Mouse (Mus musculus) fat pad, adult 2 months (tissue): Measurements from ENCODE around the gene Rab15.
"Not testable (repeated sequence)": the region's sequence is repeated elsewhere in the genome, so short reads cannot be mapped to it uniquely, and the experiment has no call there.

Experiments used
- DNase-seq: peaks from one replicate; pipeline ENCODE4 v3.0.0-alpha.2; 2011; ENCODE audit warnings: low read depth, low spot score; ENCODE audit errors: extremely low read depth

The Rab15 gene

DNA sequence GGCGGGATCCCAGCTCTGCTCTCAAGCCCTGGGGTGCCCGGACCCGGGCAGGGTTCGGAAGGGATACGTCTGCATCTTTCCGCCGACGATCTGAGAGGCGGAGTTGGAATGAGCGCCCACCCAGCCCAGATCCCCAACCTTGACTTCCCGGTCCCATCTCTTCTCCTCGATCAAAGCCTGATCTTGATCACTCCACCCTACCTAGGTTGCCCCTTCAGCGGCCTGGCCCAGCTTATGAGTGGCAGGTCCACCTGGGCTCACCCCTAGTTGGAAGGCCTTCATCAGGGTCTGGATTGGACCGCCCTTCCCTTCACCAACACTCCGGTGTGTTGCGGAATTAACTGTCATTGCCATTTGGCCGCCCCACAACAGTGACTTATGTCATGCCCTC, at the start of gene Rab15:
Gene Rab15, minus strand, starts transcription at position 258 of the 391 bp plus-strand sequence.
- DNase-seq, result no peak

DNA sequence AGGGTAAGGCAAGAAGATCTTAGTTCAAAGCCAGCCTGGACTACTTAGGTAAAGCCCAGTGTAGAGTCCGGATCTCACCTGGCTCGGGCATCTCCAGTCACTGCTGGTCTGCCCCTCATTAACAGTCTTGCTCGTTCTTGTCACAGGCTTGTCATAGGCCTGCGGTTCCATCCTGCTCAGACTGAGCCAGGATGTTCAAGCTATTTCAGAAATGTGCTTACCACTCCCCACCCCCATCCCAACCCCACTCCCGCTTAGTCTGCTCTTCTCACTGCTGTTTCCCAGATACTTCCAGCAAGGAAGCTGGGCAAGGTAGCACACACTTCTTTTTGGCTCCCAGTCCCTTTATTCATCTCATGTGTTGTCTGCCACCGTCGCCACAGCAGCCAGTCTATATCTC, 46.9 kb upstream of the Rab15 start:
- DNase-seq, result no peak

DNA sequence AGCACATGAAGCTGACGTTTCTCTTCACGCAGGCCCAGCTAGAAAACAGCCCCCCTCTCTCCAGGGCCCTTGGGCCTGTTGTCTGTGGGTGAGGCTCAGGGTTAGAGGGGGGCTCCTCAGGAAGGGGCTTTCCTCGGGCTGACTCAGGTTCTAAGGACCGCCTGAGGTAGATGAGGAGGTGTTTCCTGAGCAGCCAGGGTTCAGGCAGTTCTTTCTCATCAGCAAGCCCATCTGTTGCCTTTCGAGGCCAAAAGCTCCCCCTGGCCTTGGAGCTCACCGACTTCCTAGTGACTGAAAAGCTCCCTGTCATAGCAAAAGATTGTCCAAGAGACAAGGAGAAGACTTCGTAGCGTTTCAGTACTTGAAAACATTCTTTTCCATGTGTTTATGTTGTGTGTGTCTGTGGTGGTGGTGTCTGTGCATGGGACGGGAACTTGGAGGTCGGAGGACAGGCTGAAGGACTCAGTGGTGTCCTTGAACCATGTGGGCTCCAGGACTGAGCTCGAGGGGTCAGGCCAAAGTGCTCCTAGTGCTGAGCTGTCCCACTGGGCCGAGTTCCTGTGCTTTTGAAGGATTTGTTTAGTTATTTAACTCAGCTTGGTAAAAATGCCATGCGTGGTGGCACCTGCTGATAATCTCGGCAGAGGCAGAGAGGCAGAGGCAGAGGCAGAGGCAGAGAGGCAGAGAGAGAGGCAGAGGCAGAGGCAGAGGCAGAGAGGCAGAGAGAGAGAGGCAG, 45.9 kb upstream of the Rab15 start:
- DNase-seq, result no peak

DNA sequence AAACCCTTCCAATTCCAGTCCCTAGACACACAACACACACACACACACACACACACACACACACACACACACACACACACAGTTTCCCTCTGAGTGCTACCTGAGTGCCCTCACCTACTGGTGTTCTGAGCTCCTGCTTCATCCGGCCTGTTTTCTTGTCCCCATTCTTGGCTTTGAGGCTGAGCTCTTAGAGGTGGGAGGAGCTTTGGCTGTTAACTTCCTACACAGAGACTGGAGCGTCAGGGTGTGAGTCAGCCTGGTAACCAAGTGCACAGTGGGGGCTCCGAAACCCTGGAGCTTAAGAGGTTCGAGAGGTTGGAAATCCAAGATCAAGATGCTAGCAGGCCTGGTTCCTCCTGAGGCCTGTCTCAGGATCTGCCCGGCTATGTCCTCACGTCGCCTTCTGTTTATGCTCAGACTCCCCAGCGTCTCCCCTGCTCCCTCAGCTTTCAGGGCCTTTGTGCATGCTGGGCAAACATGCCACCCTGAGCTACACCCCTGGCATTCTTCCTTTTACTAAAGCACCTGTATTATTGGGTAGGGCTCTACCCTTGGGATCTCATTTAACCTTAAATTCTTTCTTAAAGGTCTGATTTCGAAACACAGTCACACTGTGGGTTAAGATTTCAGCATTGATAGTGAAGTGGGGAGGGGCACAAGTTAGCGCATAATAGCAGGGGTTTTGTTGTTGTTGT, 45.0 kb upstream of the Rab15 start:
- DNase-seq, result no peak

DNA sequence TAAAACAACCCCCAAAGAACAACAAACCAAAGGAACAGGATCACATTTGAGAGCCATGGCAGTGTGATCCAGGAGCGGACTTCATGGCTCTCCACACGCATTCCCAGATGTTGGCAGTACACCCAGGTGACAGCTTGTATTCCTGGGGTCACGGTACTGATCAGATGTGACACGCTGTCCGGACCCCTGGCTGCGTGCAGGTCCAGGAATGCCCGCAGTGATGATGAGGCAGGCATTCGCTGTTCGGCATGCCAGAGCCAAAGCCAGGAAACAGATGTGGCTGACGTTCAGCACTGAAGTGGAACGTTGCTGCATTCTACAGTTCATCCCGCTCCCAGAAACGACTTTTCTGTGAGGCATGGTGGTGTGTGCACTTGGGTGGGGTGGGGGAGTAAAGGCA, 42.6 kb upstream of the Rab15 start:
- no peak for DNase-seq

DNA sequence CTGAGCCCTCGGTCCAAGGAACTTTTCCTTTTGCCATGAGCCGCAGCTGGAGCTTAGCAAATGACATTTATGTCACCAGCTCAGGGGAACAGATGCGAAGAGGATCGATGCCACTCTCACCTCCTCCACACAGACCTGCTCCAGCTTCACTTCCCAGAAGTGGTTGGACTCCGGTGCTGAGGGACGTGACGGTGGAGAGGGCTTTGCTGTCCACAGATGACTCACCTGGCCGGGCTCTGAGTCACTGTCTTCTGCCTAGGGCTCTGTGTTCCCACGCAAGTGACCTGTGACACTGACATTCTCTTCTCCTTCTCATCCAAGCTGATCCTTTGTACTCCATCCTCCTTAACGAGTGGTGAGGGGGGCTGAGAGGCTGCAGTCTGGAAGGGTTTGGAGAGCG, 40.9 kb upstream of the Rab15 start:
- DNase-seq, result no peak

DNA sequence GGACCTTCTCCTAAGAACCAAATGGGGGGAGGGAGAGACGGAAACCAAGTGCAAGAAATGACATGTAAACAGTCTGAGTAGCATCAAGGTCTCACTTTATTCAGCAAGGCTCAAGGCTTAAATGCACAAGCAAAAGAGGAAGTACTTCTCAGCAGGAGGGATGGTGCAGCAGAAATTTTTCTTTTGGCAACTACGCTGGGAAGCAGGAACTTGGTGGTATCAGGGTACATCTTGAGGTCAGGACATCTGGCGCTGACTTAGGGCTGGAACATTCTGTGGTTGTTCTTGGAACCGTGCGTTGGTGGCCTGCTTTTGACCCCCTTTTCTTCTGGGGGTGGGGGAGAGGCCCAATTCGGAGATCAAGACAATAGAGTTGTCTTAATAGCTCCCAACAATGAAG, 36.1 kb upstream of the Rab15 start:
- DNase-seq, result not testable (repeated sequence)

DNA sequence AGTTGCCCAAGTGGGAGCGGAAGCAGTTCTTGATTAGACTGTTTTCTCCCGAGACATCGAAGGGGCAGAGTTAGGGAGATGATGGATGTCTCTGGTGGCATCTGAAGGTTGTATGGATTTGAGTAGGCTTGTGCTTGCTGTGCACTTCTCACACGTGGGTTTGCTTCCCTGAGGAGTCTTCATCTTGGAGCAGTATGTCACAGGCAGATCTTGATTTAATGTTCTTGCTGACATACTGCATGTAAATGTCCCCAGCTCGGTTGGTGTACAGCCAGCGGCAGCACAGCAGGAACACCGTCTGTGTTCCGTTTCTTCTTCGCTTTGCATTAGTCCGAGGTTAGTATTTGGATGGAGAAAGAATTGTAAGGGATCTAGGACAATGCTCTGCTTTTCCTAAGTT, 34.4 kb upstream of the Rab15 start:
- no peak for DNase-seq

DNA sequence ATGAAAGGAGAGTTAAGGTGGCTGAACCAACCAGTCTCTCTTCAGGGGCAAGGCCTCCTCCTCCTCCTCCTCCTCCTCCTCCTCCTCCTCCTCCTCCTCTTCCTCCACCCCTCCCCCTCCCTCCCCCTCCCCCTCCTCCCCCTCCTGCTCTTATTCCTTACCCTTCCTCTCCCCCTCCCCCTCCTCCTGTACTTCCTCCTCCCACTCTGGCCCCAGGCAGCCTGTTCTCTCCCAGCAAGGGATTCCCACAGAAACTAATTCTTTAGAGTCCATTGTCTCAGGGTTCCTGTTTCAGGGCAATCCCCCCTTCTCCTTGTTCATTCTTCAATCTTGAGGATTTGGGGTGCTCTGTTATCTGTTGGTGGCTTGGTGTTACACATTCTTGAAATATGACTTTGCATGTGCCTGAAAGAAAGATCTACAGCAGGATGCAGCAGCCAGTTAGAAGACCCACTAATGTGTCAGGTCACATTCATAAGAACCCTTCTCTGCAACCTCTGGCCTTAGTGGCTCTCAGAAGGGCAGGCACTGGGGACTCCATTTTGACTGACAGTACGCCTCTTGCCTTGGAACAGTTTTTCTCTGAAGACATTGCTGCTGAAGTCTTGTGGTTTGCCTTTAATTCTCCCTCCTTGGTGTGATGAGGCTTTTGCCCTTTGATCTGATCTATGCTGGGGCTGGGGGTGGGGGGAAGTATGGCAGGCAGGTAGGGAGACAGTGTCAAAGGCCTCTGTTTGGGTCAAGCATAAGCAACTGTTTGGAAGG, 30.9 kb upstream of the Rab15 start:
- DNase-seq, result no peak

DNA sequence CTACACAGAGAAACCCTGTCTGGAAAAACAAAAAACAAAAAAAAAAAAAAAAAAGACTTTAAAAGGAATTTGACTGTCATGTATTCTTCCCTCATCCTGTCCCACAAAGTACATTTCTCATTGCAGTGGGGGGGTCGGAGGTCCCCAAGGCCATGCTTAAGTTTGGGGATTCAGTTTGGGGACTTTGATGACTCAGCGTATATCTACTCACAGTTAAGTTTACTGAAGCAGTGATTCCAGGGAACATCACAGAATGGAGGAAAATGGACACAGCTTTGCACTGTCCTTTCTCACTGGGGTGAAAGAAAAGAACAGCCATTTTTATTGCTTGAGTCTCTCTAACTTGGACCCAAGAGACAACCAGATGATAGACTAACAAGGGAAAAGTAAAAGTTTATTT, 29.7 kb upstream of the Rab15 start:
- DNase-seq, result no peak

DNA sequence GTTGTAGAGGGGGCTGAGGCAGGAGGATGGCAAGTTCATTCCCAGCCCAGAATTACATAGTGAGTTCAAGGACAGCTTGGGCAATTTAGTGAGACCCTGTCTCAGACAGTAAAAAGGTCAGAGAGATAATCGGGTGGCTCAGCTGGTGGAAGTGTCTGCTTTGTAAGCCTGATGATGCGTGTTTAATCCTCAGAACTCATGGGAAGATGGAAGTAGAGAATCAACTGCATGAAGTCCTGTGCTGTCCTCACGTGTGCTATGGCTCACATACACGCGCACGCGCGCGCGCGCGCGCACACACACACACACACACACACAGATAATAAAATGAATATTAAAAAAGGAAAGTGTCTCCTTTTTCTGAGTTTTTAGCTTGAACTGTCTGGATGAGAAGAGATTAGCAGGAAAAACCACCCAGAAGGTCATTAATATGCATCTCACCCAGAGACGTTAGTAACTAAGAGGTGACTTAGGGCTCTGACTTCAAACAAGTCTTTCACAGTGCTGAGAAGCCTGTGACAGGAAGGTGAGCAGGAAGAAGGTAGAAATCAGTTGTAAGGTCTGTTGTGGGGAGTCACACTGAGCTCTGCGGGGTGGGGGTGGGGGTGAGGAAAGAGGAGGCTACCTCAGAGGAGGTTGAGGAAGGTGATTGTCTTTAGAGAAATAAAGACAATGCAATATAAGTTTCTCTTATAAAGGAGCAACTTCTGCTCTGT, 21.8 kb upstream of the Rab15 start:
- no peak for DNase-seq

DNA sequence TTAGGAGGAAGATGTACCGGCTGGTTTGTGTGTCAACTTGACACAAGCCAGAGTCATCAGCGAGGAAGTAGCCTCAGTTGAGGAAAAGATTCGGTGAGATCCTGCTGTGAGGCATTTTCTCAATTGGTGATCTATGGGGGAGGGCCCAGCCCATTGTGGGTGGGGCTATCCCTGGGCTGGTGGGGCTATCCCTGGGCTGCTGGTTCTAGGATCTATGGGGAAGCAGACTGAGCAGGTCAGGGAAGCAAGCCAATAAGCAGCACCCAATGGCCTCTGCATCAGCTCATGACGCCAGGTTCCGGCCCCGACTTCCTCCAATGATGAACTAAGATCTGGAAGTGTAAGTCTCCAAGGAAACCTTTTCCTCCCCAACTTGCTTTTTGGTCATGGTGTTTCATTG, 17.4 kb upstream of the Rab15 start:
- DNase-seq, result no peak

DNA sequence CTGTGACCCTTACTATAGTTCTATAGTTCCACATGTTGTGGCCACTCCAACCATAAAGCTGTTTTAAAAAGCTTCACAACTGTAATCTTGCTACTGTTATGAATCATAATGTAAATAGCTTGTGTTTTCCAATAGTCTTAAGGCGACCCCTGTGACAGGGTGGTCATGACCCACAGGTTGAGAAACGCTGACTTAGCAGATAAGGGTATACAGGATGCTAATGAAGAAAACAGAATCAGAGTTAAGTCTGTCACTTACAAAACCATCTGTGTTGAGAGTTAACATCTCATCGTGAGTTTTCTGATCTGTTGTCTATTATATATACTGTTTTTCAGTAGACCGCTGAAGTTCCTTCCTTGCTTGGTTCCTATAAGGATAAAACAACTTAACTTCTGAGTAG, 16.6 kb upstream of the Rab15 start:
- no peak for DNase-seq

DNA sequence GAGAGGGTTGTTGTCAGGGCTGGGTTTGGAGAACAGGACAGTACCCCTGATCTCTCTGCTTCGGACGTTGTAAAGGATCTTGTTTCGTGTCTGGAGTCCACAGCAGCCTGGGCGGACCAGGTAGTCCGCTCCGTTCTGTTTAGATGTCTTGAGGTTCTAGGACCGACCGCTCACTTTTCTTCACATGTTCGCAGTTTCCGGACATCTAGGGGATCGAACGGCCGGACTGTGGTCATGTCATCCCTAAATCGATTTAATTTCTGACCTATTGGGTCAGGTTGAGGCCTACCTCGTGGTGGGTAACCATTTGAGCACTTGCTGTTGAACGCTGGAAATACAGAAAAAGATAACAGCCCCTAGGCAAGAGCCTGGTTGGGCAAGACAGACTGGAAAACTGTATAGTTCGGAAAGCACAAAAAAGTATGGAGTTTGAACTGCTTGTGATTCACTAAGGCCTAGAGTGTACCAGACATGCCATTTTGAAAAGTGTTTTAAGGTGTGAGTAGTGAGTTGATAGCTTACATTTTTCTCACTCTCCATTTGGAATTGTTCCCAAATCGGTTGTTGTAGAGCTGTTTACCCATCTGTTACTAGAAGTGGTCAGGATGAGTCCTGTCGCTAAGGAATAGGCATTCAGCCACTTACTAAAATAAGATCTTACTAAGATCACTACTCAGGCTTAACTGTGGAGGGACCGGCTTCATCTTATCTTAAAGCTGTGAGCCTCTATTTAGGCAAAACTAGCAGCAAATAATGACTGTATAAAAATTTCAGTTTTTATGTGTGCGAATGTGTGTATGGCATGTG, 15.3 kb upstream of the Rab15 start:
- DNase-seq, result no peak

DNA sequence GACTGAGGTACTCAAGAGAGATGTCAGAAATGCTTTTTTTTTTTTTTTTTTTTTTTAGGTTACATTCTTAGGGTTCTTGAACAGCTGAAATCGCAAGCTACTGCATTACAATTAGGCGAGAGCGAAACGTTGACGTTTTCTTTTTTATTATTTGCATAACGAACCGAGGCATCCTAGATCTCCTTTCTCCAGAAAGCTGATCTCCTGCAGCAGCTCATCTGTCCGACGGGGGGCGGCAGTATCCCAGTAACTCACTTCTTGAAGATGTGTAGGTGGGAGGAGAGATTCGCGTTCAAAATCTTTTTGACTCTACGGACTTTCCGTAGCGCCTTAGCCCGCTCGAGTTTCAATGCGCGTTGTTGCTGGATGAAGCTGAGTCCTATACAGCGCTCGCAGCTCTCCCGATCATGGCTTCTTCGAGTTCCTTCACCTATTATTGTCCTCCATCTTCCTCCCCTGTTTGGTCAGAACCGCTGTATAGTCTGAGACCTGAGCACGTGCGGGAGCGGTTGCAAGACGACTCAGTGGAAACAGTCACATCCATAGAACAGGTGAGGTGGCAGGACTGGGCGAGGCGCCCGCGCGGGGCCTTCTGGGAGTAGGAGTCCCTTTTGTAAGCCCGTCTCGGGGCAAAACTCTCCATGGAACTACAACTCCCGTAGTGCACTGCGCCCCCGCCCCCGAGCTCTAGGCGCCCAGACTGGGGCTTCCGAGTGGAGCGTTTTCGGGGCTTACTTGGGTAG, 14.6 kb upstream of the Rab15 start:
- peak; percentile 81 for DNase-seq

DNA sequence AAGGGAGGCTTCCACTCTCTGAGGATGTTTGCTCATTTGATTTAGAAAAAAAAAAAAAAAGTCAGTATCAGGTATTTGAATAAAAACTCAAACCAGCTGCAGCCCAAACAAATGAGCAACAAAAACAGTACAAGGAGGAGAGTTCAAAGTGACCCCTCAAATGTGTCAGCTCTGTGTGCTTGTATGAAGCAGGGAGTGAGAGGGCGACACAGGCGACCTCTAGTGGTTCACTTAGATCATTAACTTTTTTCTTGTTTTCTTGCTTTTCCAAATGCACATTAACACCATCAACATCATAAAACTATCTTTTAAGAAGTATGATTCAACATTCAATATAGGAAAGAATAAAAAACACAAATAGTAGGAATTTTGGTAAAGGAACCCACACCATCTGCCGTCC, 10.0 kb upstream of the Rab15 start:
- DNase-seq, result no peak

DNA sequence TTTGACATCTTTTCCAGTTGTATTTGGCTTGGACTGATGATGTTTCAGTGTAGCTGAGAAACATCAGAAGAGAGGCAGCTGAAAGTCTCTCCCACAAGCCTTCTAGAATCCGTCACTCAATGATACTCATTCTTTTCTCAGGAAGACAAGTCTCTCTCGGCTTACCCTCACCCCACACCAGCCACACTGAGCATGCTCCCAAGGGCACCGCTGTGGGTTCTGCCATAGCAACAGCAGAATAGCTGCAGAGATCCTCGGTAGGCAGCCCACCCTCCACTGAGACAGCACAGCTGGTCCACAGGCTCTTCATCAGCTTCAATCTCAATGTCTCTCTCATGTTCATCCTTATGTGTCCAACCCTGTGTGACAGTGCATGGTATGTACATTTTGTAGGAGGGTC, 2.6 kb upstream of the Rab15 start:
- DNase-seq, result no peak

DNA sequence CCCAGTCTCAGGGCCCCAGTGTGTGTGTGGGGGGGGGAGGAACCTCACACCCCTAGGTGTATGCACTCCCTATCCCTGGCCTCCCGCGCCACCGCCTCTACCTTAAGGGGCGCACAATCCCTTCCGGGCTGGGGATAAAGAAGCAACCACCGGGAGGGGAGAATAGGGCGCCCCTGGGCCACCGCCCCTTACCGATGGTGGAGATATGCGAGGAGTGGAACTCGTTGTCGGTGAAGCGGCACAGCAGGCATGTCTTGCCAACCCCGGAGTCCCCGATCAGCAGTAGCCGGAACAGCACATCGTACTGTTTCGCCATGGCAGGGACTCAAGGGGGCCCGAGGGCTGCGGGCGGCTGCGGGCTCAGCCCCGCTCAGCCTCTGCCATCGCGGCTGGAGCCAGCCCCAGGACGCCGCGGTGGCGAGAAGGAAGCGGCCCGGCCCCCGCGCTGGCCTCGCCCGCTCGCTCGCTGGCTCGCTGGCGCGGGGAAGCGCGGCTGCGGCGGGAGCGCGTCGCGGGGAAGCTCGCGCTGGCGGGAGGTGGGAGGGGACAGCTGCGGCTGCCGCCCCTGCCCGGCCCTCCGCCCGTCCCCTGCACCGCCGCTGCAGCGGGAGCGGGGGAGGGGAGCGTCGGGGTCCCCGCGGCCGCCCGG, 582 bp downstream of the Rab15 start:
- DNase-seq, result no peak

DNA sequence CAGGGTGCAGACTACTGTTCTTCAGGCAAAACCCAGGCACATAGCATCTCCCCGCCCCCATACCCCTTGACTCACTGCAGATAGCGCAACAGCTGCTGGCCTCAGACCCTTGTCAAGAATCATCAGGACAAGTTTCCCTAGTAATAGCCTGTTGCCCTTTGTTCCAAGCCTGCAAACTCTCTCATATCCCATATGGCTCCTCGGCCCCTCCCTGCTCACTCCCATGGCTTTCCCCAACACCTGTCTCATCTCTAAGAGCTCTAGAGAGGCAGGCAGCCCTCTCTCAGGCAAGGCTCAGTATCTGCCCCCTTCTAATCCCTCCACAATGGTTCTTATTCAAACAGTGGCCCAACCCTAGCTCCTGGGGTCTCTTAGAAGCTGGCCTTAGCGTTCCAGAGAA, 2.1 kb downstream of the Rab15 start:
- no peak for DNase-seq
